Mouse (Mus musculus): ENCODE data around the gene Gm9573.

Gene Gm9573

DNA sequence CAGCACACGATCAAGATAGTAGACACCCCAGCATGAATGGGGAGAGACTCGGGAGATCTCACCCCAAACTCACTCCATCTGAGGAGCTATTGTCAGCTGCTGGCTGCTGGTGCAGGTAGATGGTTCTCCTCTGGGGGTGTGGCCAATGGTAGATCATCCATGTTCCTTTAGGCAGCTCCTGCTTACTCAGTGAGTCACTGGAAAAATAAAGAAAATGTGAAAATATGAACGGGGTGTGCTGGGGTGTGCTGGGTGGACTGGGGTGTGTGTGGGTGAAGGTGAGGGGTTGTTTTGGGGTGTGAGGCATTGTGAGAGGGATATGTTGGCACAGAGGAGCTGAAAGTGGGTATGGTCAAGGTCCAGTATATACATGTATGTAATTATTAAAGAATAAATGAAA lies 29.0 kb downstream of the Gm9573 start:
- DNase-seq (ENCODE audit: low read depth in 2 of 2, low spot score in 2 of 2): no peak

DNA sequence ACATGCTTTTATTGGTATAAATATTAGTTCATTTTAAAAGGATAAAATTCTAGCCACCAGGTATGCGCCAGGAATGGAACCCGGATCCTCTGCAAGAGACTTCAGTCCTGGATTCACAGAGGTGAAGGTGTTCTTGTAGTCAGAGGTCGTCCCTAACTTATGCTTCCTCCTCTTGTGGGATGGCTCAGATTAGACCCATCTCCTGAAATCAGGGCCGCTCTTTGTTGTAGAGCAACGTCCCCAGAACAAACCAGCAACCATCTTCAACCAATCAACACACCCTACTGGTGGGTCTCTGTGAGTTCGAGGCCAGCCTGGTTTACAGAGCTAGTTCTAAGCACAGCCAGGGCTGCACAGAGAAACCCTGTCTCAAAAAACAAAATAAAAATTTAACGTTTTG lies 32.0 kb downstream of the Gm9573 start:
- no peak for DNase-seq (ENCODE audit: low read depth in 2 of 2, low spot score in 2 of 2)

GRCm38 (mm10) chr17:35593786-35594185 lies 32.7 kb downstream of the Gm9573 start:
- DNase-seq (ENCODE audit: low read depth in 2 of 2, low spot score in 2 of 2): no peak

GRCm38 (mm10) chr17:35592131-35592530 lies 34.3 kb downstream of the Gm9573 start:
- DNase-seq (ENCODE audit: low read depth in 2 of 2, low spot score in 2 of 2): no peak

- DNase-seq (ENCODE audit: low read depth in 2 of 2, low spot score in 2 of 2): no peak
Observed at GRCm38 (mm10) chr17:35591731-35592130, 34.7 kb downstream of the Gm9573 start.

GRCm38 (mm10) chr17:35591219-35591578 lies 35.2 kb downstream of the Gm9573 start:
- DNase-seq (ENCODE audit: low read depth in 2 of 2, low spot score in 2 of 2): no peak

DNA sequence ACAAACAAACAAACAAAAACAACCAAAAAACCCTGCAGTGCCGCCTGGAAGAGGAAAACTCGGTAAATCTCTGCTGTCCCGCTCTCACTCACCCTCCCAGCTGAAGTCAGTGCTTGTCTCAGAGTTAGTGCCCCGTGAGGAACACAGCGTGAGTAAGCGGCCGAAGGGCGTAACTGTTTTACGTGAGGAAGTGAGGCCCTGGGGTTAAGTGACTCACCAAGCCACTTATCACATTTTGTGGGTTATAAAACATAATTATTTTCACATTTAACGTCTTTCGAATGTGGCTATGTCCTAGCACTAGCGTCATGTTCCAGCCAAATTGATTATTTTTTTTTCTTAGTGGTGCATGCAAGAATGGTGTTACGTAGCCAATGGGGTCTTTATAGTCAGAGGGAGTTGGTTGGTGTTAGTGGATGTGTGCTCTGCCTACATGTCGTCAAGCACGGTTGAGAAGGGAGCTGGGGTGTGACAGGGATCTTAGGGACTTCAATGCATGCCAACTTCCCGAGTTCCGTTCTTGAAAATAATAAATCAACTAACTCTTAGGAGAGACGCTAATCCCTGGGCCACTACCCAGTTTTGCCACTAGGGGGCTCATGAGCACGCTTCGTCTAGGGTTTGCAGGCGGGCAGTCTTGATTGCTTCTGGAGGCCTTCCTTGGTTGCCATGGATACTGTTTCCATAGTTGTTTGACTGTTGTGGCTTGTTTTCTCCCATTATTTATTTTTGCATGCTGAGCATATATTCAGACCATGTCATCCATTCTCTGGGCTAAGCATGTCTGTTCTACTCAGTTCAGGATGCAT lies 35.8 kb downstream of the Gm9573 start:
- DNase-seq (ENCODE audit: low read depth in 2 of 2, low spot score in 2 of 2): peak; percentile 65 to 75

DNA sequence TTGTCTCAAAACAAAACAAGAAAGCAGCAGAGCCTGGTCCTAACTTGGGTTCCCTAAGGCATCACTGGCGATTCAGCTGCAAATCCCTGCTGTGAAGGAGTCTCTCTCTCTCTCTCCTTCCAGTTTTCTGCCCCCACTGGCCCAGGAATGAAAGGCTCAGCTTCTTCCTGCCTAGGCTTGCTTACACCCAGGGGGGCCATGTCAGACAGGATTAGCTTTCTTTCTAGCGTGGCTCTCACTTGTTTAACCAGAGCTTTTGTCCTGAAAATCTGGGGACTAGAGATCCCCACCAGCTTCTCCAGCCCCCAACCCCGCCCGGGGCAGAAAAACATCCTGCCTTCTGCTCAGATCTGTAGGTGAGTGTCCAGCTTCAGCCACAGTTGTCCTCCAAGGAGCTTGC lies 38.0 kb downstream of the Gm9573 start:
- DNase-seq (ENCODE audit: low read depth in 2 of 2, low spot score in 2 of 2): no peak

- no peak for DNase-seq (ENCODE audit: low read depth in 2 of 2, low spot score in 2 of 2)
Observed at GRCm38 (mm10) chr17:35587291-35587690, 39.1 kb downstream of the Gm9573 start.

- DNase-seq (ENCODE audit: low read depth in 2 of 2, low spot score in 2 of 2): peak; percentile 66 to 73
Observed at GRCm38 (mm10) chr17:35584330-35584937, 42.0 kb downstream of the Gm9573 start.

DNA sequence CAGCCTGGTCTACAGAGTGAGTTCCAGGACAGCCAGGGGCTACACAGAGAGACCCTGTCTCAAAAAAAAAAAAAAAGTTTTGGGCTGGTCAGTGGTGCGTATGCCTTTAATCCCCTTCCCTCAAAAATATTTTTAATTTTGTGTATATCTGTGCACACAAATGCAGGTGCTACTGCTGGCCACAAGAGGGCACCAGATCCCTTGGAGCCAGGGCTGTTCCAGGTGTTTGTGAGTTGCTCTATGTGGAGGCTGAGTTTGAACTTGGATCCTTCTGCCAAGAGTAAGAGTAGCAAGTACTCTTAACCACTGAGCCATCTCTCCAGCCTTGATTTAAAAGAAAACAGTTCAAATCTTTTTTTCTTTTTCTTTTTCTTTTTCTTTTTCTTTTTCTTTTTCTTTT lies 43.5 kb downstream of the Gm9573 start:
- DNase-seq (ENCODE audit: low read depth in 2 of 2, low spot score in 2 of 2): peak in 1 of 2 experiments; percentile 20

GRCm38 (mm10) chr17:35578211-35578610 lies 48.2 kb downstream of the Gm9573 start:
- DNase-seq (ENCODE audit: low read depth in 2 of 2, low spot score in 2 of 2): peak; percentile 85 to 90

GRCm38 (mm10) chr17:35571477-35571876 lies 55.0 kb downstream of the Gm9573 start:
- DNase-seq (ENCODE audit: low read depth in 2 of 2, low spot score in 2 of 2): no peak

DNA sequence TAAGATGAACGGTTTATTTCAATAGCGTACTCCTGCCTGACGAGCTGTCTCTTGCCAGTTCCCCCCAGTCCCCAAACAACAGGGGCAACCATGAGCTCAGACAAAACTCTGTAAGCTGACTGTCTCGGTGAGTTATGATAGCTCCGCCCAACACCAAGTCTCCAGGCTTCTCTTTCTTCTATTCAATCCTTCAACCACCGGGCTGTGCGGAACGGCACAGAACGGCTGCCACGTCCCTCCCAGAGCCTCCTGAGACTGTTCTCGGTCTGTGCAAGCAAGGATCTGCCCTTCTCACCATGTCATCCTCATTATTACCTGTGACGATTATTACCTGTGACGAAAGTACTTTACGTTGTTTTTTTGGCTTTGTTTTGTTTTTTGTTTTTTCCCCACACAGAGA lies 55.6 kb downstream of the Gm9573 start:
- no peak for DNase-seq (ENCODE audit: low read depth in 2 of 2, low spot score in 2 of 2)

DNA sequence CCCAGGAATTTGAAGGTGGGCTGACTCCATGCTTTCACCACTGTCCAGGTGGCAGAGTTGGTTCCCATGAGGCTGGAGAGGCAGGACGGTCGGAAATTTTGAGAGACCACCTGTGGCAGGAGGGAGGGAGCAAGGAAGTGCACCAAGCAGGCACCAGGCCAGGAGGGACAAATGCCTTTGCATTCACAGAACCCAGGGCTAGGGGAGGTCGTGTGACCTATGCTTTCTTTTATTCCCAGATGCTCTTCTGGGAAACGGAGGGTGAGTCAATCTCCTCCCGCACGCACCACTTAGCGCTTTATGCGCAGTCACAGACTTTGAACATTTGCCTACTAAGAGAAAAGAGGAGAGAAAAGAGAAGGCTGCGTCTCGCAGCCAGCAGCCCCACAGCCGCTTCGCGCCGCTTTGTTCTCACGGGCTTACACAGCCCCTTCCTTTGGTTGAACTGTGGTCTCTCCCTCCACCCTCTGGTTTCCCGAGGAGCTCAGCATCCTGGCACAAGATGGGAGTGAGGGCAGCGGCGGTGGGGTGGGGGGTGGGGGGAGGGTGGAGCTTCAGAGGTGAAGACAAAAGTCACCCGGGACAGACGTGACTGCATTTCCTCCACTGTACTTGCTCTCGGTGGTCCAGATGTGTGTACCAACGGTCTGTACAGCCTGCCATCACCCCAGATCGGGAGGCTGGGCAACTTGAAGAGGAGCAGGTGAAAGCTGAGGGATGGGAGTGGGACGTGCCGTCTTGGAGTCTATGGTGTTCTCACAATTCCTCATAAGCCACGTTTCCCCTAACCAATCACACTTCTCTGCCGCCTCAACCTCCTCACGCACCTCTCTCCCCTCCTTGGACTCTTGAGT lies 57.1 kb downstream of the Gm9573 start:
- no peak for DNase-seq (ENCODE audit: low read depth in 2 of 2, low spot score in 2 of 2)

Measured in CD8-positive naive resting alpha-beta T cell, adult 2 months (primary cell).